Mouse (Mus musculus): ENCODE measurements around the gene Ntrk1.

- TF ChIP-seq POLR2A (IDR thresholded peaks at IDR 0.05; ENCODE audit: borderline replicate concordance, extremely low read depth, insufficient read depth, insufficient read length, poor library complexity, severe bottlenecking) (no peak), CTCF (IDR thresholded peaks at IDR 0.05; ENCODE audit: borderline replicate concordance, extremely low read depth, insufficient read depth, insufficient read length) (no peak)
Measured at GRCm38 (mm10) chr3:87764506-87764905, 30.5 kb downstream of the Ntrk1 start.
